In genomic region chr15:82346580-82347302, GRCm38 (mm10) we compare ENCODE assay signal across 8 mouse cellular contexts. TPM values are rescaled to one million over a fixed set of nuclear protein-coding genes. Genes with fewer than 3 reads are reported as not detected.
A peak's percentile ranks its signal among the peaks of the same experiment; 100 is the strongest.
DNase-seq lines count a peak whose midpoint lies in the region; ATAC-seq and TF ChIP-seq lines count a peak whose summit lies in the region.

No protein-coding gene starts in this region.

- intact Hi-C loops in left cerebral cortex, adult 2 months (cut with DNase I), result loop anchor here (2.0 kb wide), 1 partner anchor 72 kb away; the partner anchor contains the start of gene Sept3
- intact Hi-C loops in left cerebral cortex, postnatal 14 days (cut with DNase I), result no loop called here

- no peaks in the 10 kb centered on the region for H3K9me3 ChIP-seq in embryonic facial prominence, embryonic 11.5 days (replicated peaks; ENCODE audit: control insufficient read depth, low read length)
- no peaks in the 10 kb centered on the region for H3K9me3 ChIP-seq in intestine, embryonic 14.5 days (ENCODE audit: control insufficient read depth, low read length)
- no peaks in the 10 kb centered on the region for H3K9me3 ChIP-seq in neural tube, embryonic 13.5 days

- H3K27me3 ChIP-seq in embryonic facial prominence, embryonic 11.5 days (ENCODE audit: control insufficient read depth, insufficient read depth, low read length), result no peaks in the 10 kb centered on the region
- no peaks in the 10 kb centered on the region for H3K27me3 ChIP-seq in intestine, embryonic 14.5 days (replicated peaks; ENCODE audit: control insufficient read depth, insufficient read depth, low read length)
- 0 out of 2 replicates have a peak, but pooled peaks cover 5% of the 10 kb centered on the region for H3K27me3 ChIP-seq in neural tube, embryonic 13.5 days

- no peak for DNase-seq in left cerebral cortex, adult 2 months (ENCODE audit: extremely low spot score in 1 of 2, low spot score in 2 of 2)
- DNase-seq in left cerebral cortex, postnatal 14 days (ENCODE audit: low spot score in 2 of 2), result no peak
- no peak for DNase-seq in embryonic facial prominence, embryonic 11.5 days (ENCODE audit: low spot score)
- no peak for DNase-seq in intestine, embryonic 14.5 days (ENCODE audit: low spot score)
- no peak for DNase-seq in spleen, postnatal 4 days (ENCODE audit: low spot score in 2 of 2)
- DNase-seq in left cerebral cortex, adult 9 months (ENCODE audit: low spot score in 2 of 2), result no peak
- no peak for DNase-seq in adrenal gland, postnatal 14 days

- ATAC-seq in embryonic facial prominence, embryonic 11.5 days (replicated peaks; ENCODE audit: insufficient number of reproducible peaks, low FRiP score, low TSS enrichment, low read depth), result no peak
- peak; percentile 10; the same call in 1 of the 2 replicates for ATAC-seq in intestine, embryonic 14.5 days (replicated peaks; ENCODE audit: low FRiP score, low TSS enrichment, low read depth)
- 0 out of 2 replicates have a peak, but pooled peaks have one; percentile 3 for ATAC-seq in neural tube, embryonic 13.5 days (ENCODE audit: low read depth)

- H3K27ac ChIP-seq in left cerebral cortex, adult 2 months, result peak overlapping the region; percentile 94
- no peak overlapping the region for H3K27ac ChIP-seq in embryonic facial prominence, embryonic 11.5 days (replicated peaks; ENCODE audit: low read depth, low read length)
- peak overlapping the region; percentile 67 for H3K27ac ChIP-seq in intestine, embryonic 14.5 days (ENCODE audit: low read depth)
- H3K27ac ChIP-seq in neural tube, embryonic 13.5 days (replicated peaks), result peak overlapping the region; percentile 86

- no peak; the same call in 1 of the 2 replicates for TF ChIP-seq CTCF in left cerebral cortex, adult 2 months (IDR thresholded peaks at IDR 0.05)

- 69% methylated on average over 14 of the region's 14 CpGs for WGBS in embryonic facial prominence, embryonic 11.5 days
- WGBS in intestine, embryonic 14.5 days, result 49% methylated on average over 14 of the region's 14 CpGs
- WGBS in neural tube, embryonic 13.5 days, result 62% methylated on average over 14 of the region's 14 CpGs

- peak overlapping the region; percentile 73 for H3K4me2 ChIP-seq in embryonic facial prominence, embryonic 11.5 days (ENCODE audit: low read depth, low read length)
- H3K4me2 ChIP-seq in intestine, embryonic 14.5 days (ENCODE audit: low read length), result peak overlapping the region; percentile 55
- peak overlapping the region; percentile 97 for H3K4me2 ChIP-seq in neural tube, embryonic 13.5 days

- peak overlapping the region; percentile 68 for H3K9ac ChIP-seq in embryonic facial prominence, embryonic 11.5 days (replicated peaks; ENCODE audit: low read length)
- H3K9ac ChIP-seq in intestine, embryonic 14.5 days (ENCODE audit: low read length), result peak overlapping the region; percentile 66
- H3K9ac ChIP-seq in neural tube, embryonic 13.5 days, result peak overlapping the region; percentile 79

- peak overlapping the region; percentile 91 for H3K4me3 ChIP-seq in left cerebral cortex, adult 2 months
- peak overlapping the region; percentile 62 for H3K4me3 ChIP-seq in embryonic facial prominence, embryonic 11.5 days (ENCODE audit: low read depth, low read length)
- peak overlapping the region; percentile 61 for H3K4me3 ChIP-seq in intestine, embryonic 14.5 days (ENCODE audit: low read depth, low read length)
- peak overlapping the region; percentile 56 for H3K4me3 ChIP-seq in neural tube, embryonic 13.5 days

- peaks cover 5% of the 10 kb centered on the region for H3K36me3 ChIP-seq in embryonic facial prominence, embryonic 11.5 days (replicated peaks; ENCODE audit: control insufficient read depth, insufficient read depth, low read depth, low read length)
- H3K36me3 ChIP-seq in intestine, embryonic 14.5 days (ENCODE audit: control insufficient read depth, insufficient read depth, low read length), result peaks cover 40% of the 10 kb centered on the region
- H3K36me3 ChIP-seq in neural tube, embryonic 13.5 days, result peaks cover 35% of the 10 kb centered on the region

- H3K4me1 ChIP-seq in embryonic facial prominence, embryonic 11.5 days (ENCODE audit: control insufficient read depth, insufficient read depth, low read length), result peaks cover 5% of the 10 kb centered on the region
- peaks cover 21% of the 10 kb centered on the region for H3K4me1 ChIP-seq in intestine, embryonic 14.5 days (replicated peaks; ENCODE audit: control insufficient read depth, insufficient read depth, low read length)
- H3K4me1 ChIP-seq in neural tube, embryonic 13.5 days (replicated peaks), result peaks cover 31% of the 10 kb centered on the region

RNA-seq across cellular contexts. Expression of gene Ndufa6, which starts 7.4 kb away (rescaled TPM):
- total RNA-seq in left cerebral cortex, adult 2 months (2021), result 100 to 1,000 TPM; 206 to 211 TPM
- 100 to 1,000 TPM; 174 to 193 TPM for total RNA-seq in left cerebral cortex, postnatal 14 days (2021)
- polyA plus RNA-seq in embryonic facial prominence, embryonic 11.5 days (2014; fragmentation: Nextera tagmentation; extraction: Ambion mirVana), result 271 and 281 TPM in 2 replicates
- 426 and 466 TPM in 2 replicates for polyA plus RNA-seq in intestine, embryonic 14.5 days (2014; fragmentation: Nextera tagmentation; extraction: Ambion mirVana)
- 343 and 383 TPM in 2 replicates for polyA plus RNA-seq in neural tube, embryonic 13.5 days (2015; fragmentation: Nextera tagmentation; extraction: Ambion mirVana)
- total RNA-seq in adrenal gland, postnatal 14 days (2021), result 659 and 675 TPM in 2 replicates

RNA-seq across cellular contexts. Expression of gene Smdt1, which starts 8.0 kb away (rescaled TPM):
- total RNA-seq in left cerebral cortex, adult 2 months (2021), result 100 to 1,000 TPM; 137 to 141 TPM
- total RNA-seq in left cerebral cortex, postnatal 14 days (2021), result 100 to 1,000 TPM; 130 to 131 TPM
- polyA plus RNA-seq in embryonic facial prominence, embryonic 11.5 days (2014; fragmentation: Nextera tagmentation; extraction: Ambion mirVana), result 214 and 227 TPM in 2 replicates
- polyA plus RNA-seq in intestine, embryonic 14.5 days (2014; fragmentation: Nextera tagmentation; extraction: Ambion mirVana), result 260 and 272 TPM in 2 replicates
- 383 and 401 TPM in 2 replicates for polyA plus RNA-seq in neural tube, embryonic 13.5 days (2015; fragmentation: Nextera tagmentation; extraction: Ambion mirVana)
- total RNA-seq in adrenal gland, postnatal 14 days (2021), result 177 and 179 TPM in 2 replicates

RNA-seq across cellular contexts. Expression of gene Pheta2, which starts 8.0 kb away (rescaled TPM):
- under 1 TPM; 0.25 to 0.42 TPM for total RNA-seq in left cerebral cortex, adult 2 months (2021)
- total RNA-seq in left cerebral cortex, postnatal 14 days (2021), result 1 to 10 TPM; 1.2 to 1.3 TPM
- 3.6 and 3.7 TPM in 2 replicates for polyA plus RNA-seq in embryonic facial prominence, embryonic 11.5 days (2014; fragmentation: Nextera tagmentation; extraction: Ambion mirVana)
- polyA plus RNA-seq in intestine, embryonic 14.5 days (2014; fragmentation: Nextera tagmentation; extraction: Ambion mirVana), result 9.9 and 13.2 TPM in 2 replicates
- 3.0 and 3.7 TPM in 2 replicates for polyA plus RNA-seq in neural tube, embryonic 13.5 days (2015; fragmentation: Nextera tagmentation; extraction: Ambion mirVana)
- total RNA-seq in adrenal gland, postnatal 14 days (2021), result 1.8 and 2.1 TPM in 2 replicates

RNA-seq across cellular contexts. Expression of gene Naga, which starts 8.0 kb away (rescaled TPM):
- 10 to 100 TPM; 33.5 to 35.2 TPM for total RNA-seq in left cerebral cortex, adult 2 months (2021)
- total RNA-seq in left cerebral cortex, postnatal 14 days (2021), result 10 to 100 TPM; 35.7 to 37.8 TPM
- polyA plus RNA-seq in embryonic facial prominence, embryonic 11.5 days (2014; fragmentation: Nextera tagmentation; extraction: Ambion mirVana), result 26.9 and 30.6 TPM in 2 replicates
- 59.7 and 61.2 TPM in 2 replicates for polyA plus RNA-seq in intestine, embryonic 14.5 days (2014; fragmentation: Nextera tagmentation; extraction: Ambion mirVana)
- polyA plus RNA-seq in neural tube, embryonic 13.5 days (2015; fragmentation: Nextera tagmentation; extraction: Ambion mirVana), result 26.5 and 33.4 TPM in 2 replicates
- total RNA-seq in adrenal gland, postnatal 14 days (2021), result 59.5 and 62.1 TPM in 2 replicates

RNA-seq across cellular contexts. Expression of gene Cyp2d22, which starts 33.3 kb away (rescaled TPM):
- total RNA-seq in left cerebral cortex, adult 2 months (2021), result 10 to 100 TPM; 30.6 to 37.2 TPM
- 10 to 100 TPM; 20.9 to 21.9 TPM for total RNA-seq in left cerebral cortex, postnatal 14 days (2021)
- 1.4 and 2.2 TPM in 2 replicates for polyA plus RNA-seq in embryonic facial prominence, embryonic 11.5 days (2014; fragmentation: Nextera tagmentation; extraction: Ambion mirVana)
- polyA plus RNA-seq in intestine, embryonic 14.5 days (2014; fragmentation: Nextera tagmentation; extraction: Ambion mirVana), result 8.4 and 8.5 TPM in 2 replicates
- polyA plus RNA-seq in neural tube, embryonic 13.5 days (2015; fragmentation: Nextera tagmentation; extraction: Ambion mirVana), result 1.5 and 3.5 TPM in 2 replicates
- total RNA-seq in adrenal gland, postnatal 14 days (2021), result 37.0 and 37.9 TPM in 2 replicates
